Mouse (Mus musculus) liver, embryonic 13.5 days (tissue): ENCODE measurements around the gene Gm11562. TPM values are rescaled to one million over a fixed set of nuclear protein-coding genes. Genes with fewer than 3 reads are reported as not detected.
"Not testable (repeated sequence)": the region's sequence is repeated elsewhere in the genome, so short reads cannot be mapped to it uniquely, and the experiment has no call there.

Experiments used
- ATAC-seq: fragments of 200-750 bp; cut with Nextera tagmentation; 2 replicates; pipeline ENCODE4 v1.8.0; 2017; ENCODE audit warnings: low read depth, mild to moderate bottlenecking, moderate number of reproducible peaks, moderate library complexity
- DNase-seq: peaks from one replicate; pipeline ENCODE4 v3.0.0; 2022
- H3K27ac ChIP-seq: fragments of 300-500 bp; sonication (generic); 2 replicates; pipeline ENCODE4 v1.5.1; 2015; ENCODE audit warnings: moderate library complexity, mild to moderate bottlenecking, inconsistent platforms
- H3K27me3 ChIP-seq: fragments of 300-500 bp; sonication (generic); 2 replicates; pipeline ENCODE4 v1.6.1; 2015; ENCODE audit warnings: mild to moderate bottlenecking, inconsistent platforms
- H3K36me3 ChIP-seq: fragments of 300-500 bp; sonication (generic); 2 replicates; pipeline ENCODE4 v1.6.1; 2015; ENCODE audit warnings: mild to moderate bottlenecking, inconsistent platforms
- H3K4me1 ChIP-seq: fragments of 300-500 bp; sonication (generic); replicated peaks from 2 replicates; pipeline ENCODE4 v1.6.1; 2015; ENCODE audit warnings: inconsistent platforms
- H3K4me2 ChIP-seq: fragments of 300-500 bp; sonication (generic); 2 replicates; pipeline ENCODE4 v1.6.1; 2015; ENCODE audit warnings: inconsistent platforms, mild to moderate bottlenecking, moderate library complexity
- H3K4me3 ChIP-seq: fragments of 300-500 bp; sonication (generic); replicated peaks from 2 replicates; pipeline ENCODE4 v1.5.1; 2015; ENCODE audit warnings: mild to moderate bottlenecking, inconsistent platforms
- H3K9ac ChIP-seq: fragments of 300-500 bp; sonication (generic); 2 replicates; pipeline ENCODE4 v1.6.1; 2015; ENCODE audit warnings: mild to moderate bottlenecking, inconsistent platforms
- H3K9me3 ChIP-seq: fragments of 300-500 bp; sonication (generic); replicated peaks from 2 replicates; pipeline ENCODE4 v1.6.1; 2016; ENCODE audit warnings: inconsistent platforms
- WGBS: fragments of 180-500 bp; shearing (Covaris S2); methylation state at CpG from one replicate; pipeline ENCODE4 v1.1.7; 2015; ENCODE audit not compliant: insufficient replicate concordance; 5-methylcytosine and 5-hydroxymethylcytosine counted together
- polyA plus RNA-seq: library from polyadenylated mRNA; unstranded; fragments of >200 nt; fragmentation: Nextera tagmentation; extraction: Ambion mirVana; gene quantifications from 2 replicates; pipeline ENCODE4 v1.2.1, GENCODE M21; 2015

The Gm11562 gene
- polyA plus RNA-seq, result not detected in 2 replicates

DNA sequence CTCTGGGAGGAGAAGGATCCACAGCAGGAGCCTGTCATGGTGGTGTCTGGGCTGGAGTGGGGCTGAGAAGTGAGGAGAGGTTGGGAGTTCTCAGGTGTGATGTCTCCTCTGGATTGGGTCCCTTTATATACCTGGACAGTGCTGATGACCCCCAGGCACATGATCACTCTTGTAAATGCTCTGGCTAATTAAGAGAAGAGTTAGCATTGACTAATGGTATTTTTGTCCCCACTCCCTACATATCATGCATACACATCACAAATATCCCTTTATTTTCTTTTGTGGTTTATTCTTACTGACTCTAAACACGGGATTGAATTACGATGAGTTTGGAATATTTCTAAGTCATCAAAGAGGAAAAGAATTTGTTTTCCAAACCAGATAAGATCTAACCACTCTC lies at the start of gene Gm11562:
Gm11562 (minus strand) TSS at position 101 of the 400 bp plus-strand sequence.
- ATAC-seq (no peak), DNase-seq (no peak)
- Histone ChIP-seq H3K9me3 (no peaks in the 10 kb centered on the region), H3K27me3 (no peaks in the 10 kb centered on the region), H3K27ac (no peak within 1 kb of the TSS), H3K4me1 (no peaks in the 10 kb centered on the region), H3K4me2 (no peak within 1 kb of the TSS), H3K9ac (no peak within 1 kb of the TSS), H3K36me3 (no peaks in the 10 kb centered on the region), H3K4me3 (no peak within 1 kb of the TSS)
- 57% methylated on average over 2 of the region's 2 CpGs for WGBS

DNA sequence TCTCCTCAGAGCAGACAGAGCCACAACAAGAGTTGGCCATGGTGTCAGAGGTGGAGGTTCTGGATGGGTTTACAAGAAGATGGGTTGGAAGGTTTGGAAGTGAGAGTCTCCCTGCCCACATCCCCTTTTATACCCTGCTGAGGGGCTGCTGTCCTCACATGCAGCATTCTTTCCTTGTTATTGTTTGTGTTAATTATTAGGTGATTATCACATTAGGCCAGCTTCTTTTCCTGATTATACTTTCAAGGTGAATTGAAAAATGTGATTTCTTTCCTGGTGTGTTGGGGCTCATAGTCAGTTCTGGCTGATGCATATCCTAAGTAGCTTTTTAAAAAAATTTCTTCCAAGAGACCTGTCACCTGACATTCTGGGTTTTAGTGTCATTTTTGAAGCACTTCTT lies 45.6 kb upstream of the Gm11562 start, which contains the start of gene Krtap4-6:
Krtap4-6 (minus strand) TSS at position 101 of the 400 bp plus-strand sequence.
- ATAC-seq, result no peak
- no peaks in the 10 kb centered on the region for H3K9me3 ChIP-seq
- no peak within 1 kb of the TSS for H3K4me2 ChIP-seq
- no peak within 1 kb of the TSS for H3K27ac ChIP-seq
- no peaks in the 10 kb centered on the region for H3K27me3 ChIP-seq
- no peaks in the 10 kb centered on the region for H3K36me3 ChIP-seq
- H3K9ac ChIP-seq, result no peak within 1 kb of the TSS
- no peaks in the 10 kb centered on the region for H3K4me1 ChIP-seq
- no peak within 1 kb of the TSS for H3K4me3 ChIP-seq
- DNase-seq, result no peak

- Histone ChIP-seq H3K4me2 (no peak overlapping the region), H3K4me1 (no peaks in the 10 kb centered on the region), H3K27me3 (no peaks in the 10 kb centered on the region), H3K27ac (no peak overlapping the region), H3K9ac (no peak overlapping the region), H3K4me3 (no peak overlapping the region), H3K36me3 (no peaks in the 10 kb centered on the region), H3K9me3 (no peaks in the 10 kb centered on the region)
- DNase-seq, result no peak
- no peak for ATAC-seq
- 63% methylated on average over 10 of the region's 10 CpGs for WGBS
Observed at GRCm38 (mm10) chr11:99662802-99663201, 42.6 kb upstream of the Gm11562 start.

GRCm38 (mm10) chr11:99659256-99659655 lies 39.0 kb upstream of the Gm11562 start:
- no peak overlapping the region for H3K9ac ChIP-seq
- no peaks in the 10 kb centered on the region for H3K9me3 ChIP-seq

DNA sequence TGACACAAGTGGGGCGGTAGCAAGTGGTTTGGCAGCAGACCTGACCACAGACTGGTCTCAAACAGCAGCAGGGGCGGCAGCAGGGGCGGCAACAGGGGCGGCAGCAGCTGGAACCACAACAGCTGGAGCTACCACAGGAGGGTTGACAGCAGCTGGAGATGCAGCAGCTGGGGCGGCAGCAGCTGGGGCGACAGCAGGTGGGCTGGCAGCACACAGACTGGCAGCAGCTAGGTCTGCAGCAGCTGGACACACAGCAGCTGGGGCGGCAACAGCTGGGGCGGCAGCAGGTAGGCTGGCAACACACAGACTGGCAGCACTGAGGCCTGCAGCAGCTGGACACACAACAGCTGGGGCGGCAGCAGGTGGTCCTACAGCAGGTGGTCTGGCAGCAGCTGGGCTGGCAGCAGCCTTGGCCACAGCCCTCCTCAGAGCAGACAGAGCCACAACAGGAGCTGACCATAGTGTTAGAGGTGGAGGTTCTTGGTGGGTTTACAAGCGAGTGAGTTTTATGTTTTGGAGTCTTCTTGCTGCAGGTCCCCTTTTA lies 38.3 kb upstream of the Gm11562 start, which contains the start of gene Gm11563:
Gm11563 (minus strand) TSS at position 494 of the 544 bp plus-strand sequence.
- H3K4me1 ChIP-seq, H3K4me3 ChIP-seq, H3K36me3 ChIP-seq, H3K9ac ChIP-seq, H3K27me3 ChIP-seq, H3K27ac ChIP-seq, ATAC-seq, H3K4me2 ChIP-seq, H3K9me3 ChIP-seq, DNase-seq: not testable (repeated sequence)
- WGBS, result 48% methylated on average over 10 of the region's 10 CpGs

More at GRCm38 (mm10) chr11:99659256-99659655, 39.0 kb upstream of the Gm11562 start:
- Histone ChIP-seq H3K4me1 (no peaks in the 10 kb centered on the region), H3K27me3 (no peaks in the 10 kb centered on the region), H3K27ac (no peak overlapping the region), H3K36me3 (no peaks in the 10 kb centered on the region), H3K4me2 (no peak overlapping the region), H3K4me3 (no peak overlapping the region)
- ATAC-seq (no peak), DNase-seq (no peak)
- 76% methylated on average over 4 of the region's 4 CpGs for WGBS

DNA sequence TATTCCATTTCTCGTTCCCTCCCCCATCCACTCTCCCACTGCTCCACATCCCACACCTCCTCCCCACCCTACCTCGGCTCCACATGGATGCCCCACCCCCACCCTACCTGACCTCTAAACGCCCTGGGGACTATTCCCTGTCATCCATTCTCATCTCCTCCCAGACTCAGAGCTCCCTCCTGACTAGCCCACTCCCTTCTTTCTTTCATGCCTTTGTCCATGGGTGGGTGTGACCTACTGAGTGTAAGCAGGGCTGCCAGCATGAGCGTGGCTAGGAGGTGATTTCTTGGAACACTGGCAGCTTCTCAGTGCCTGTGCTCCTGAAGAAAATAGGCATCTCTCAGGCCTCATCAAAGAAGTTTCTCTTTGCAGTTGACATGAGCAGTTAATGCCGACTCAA lies 36.8 kb upstream of the Gm11562 start:
- DNase-seq, result no peak
- Histone ChIP-seq H3K36me3 (no peaks in the 10 kb centered on the region), H3K27me3 (no peaks in the 10 kb centered on the region), H3K9ac (no peak overlapping the region), H3K4me2 (no peak overlapping the region), H3K9me3 (no peaks in the 10 kb centered on the region), H3K4me3 (no peak overlapping the region), H3K4me1 (no peaks in the 10 kb centered on the region), H3K27ac (no peak overlapping the region)
- 46% methylated on average over 5 of the region's 5 CpGs for WGBS
- ATAC-seq, result no peak

- Histone ChIP-seq H3K36me3 (no peaks in the 10 kb centered on the region), H3K4me2 (no peak within 1 kb of the TSS), H3K4me1 (no peaks in the 10 kb centered on the region), H3K27me3 (no peaks in the 10 kb centered on the region), H3K4me3 (no peak within 1 kb of the TSS), H3K27ac (no peak within 1 kb of the TSS), H3K9ac (no peak within 1 kb of the TSS), H3K9me3 (no peaks in the 10 kb centered on the region)
- WGBS, result 48% methylated on average over 2 of the region's 2 CpGs
- no peak for ATAC-seq
- no peak for DNase-seq
Observed at GRCm38 (mm10) chr11:99650136-99650535, 29.9 kb upstream of the Gm11562 start, which contains the start of gene Gm11555. Gm11555 (minus strand) TSS chr11:99650236.

- H3K9ac ChIP-seq, result no peak overlapping the region
- H3K9me3 ChIP-seq, result no peaks in the 10 kb centered on the region
- no peaks in the 10 kb centered on the region for H3K36me3 ChIP-seq
- ATAC-seq, result no peak
- no peak for DNase-seq
- H3K4me3 ChIP-seq, result no peak overlapping the region
- no peaks in the 10 kb centered on the region for H3K4me1 ChIP-seq
- H3K27ac ChIP-seq, result no peak overlapping the region
- no peak overlapping the region for H3K4me2 ChIP-seq
- WGBS, result 79% methylated on average over 15 of the region's 15 CpGs
- no peaks in the 10 kb centered on the region for H3K27me3 ChIP-seq
Observed at GRCm38 (mm10) chr11:99646444-99646843, 26.2 kb upstream of the Gm11562 start.

GRCm38 (mm10) chr11:99644351-99644750 lies 24.1 kb upstream of the Gm11562 start:
- H3K27ac ChIP-seq, result no peak overlapping the region
- no peak overlapping the region for H3K4me3 ChIP-seq
- H3K4me2 ChIP-seq, result no peak overlapping the region
- H3K27me3 ChIP-seq, result no peaks in the 10 kb centered on the region
- H3K36me3 ChIP-seq, result no peaks in the 10 kb centered on the region
- H3K9ac ChIP-seq, result no peak overlapping the region
- 49% methylated on average over 3 of the region's 3 CpGs for WGBS
- H3K9me3 ChIP-seq, result no peaks in the 10 kb centered on the region
- ATAC-seq (no peak), DNase-seq (no peak)
- H3K4me1 ChIP-seq, result no peaks in the 10 kb centered on the region

DNA sequence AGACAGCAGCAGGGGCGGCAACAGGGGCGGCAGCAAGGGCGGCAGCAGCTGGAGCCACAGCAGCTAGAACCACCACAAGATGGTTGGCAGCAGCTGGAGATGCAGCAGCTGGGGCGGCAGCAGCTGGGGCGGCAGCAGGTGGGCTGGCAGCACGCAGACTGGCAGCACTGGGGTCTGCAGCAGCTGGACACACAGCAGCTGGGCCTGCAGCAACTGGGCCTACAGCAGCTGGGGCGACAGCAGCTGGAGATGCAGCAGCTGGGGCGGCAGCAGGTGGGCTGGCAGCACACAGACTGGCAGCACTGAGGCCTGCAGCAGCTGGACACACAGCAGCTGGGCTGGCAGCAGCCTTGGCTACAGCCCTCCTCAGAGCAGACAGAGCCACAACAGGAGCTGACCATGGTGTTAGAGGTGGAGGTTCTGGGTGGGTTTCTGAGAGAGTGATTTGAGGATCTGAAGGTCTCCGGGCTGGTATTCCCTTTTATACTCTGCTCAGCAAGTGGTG lies 23.5 kb upstream of the Gm11562 start, which contains the start of gene Krtap4-7:
Krtap4-7 (minus strand) TSS at position 455 of the 505 bp plus-strand sequence.
- not testable (repeated sequence) for ATAC-seq, H3K27me3 ChIP-seq, H3K4me2 ChIP-seq, H3K9ac ChIP-seq, H3K27ac ChIP-seq, H3K36me3 ChIP-seq, H3K4me1 ChIP-seq, H3K9me3 ChIP-seq, H3K4me3 ChIP-seq, DNase-seq
- WGBS, result 61% methylated on average over 9 of the region's 9 CpGs

DNA sequence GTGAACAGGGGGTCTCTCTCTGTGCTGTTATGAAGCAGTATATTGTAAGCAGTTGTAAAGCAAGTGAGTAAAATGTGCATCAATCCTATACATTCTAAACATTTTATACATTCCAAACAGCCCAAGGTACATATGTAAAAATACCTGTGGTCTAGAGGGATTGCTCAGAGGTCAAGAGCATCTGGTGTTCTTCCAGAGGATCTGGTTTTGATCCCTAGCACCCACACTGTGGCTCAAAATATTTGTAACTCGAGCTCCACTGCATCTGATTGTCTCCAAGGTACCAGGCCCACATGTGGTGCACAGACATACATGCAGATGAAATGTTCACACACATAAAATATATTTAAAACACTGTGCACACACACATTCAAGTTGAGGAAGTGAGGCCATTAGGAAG lies 20.7 kb upstream of the Gm11562 start:
- WGBS, result 0% methylated on average over 1 of the region's 1 CpGs
- ATAC-seq, result no peak
- no peaks in the 10 kb centered on the region for H3K9me3 ChIP-seq
- H3K9ac ChIP-seq, result no peak overlapping the region
- H3K4me2 ChIP-seq, result no peak overlapping the region
- H3K27me3 ChIP-seq, result no peaks in the 10 kb centered on the region
- no peaks in the 10 kb centered on the region for H3K4me1 ChIP-seq
- DNase-seq, result no peak
- H3K4me3 ChIP-seq, result no peak overlapping the region
- no peaks in the 10 kb centered on the region for H3K36me3 ChIP-seq
- no peak overlapping the region for H3K27ac ChIP-seq

- WGBS, result 61% methylated on average over 1 of the region's 1 CpGs
- H3K9ac ChIP-seq, result no peak overlapping the region
- H3K4me3 ChIP-seq, result no peak overlapping the region
- H3K4me2 ChIP-seq, result no peak overlapping the region
- DNase-seq, result no peak
- no peaks in the 10 kb centered on the region for H3K9me3 ChIP-seq
- no peaks in the 10 kb centered on the region for H3K4me1 ChIP-seq
- H3K27me3 ChIP-seq, result no peaks in the 10 kb centered on the region
- H3K36me3 ChIP-seq, result no peaks in the 10 kb centered on the region
- no peak for ATAC-seq
- no peak overlapping the region for H3K27ac ChIP-seq
Observed at GRCm38 (mm10) chr11:99637086-99637485, 16.9 kb upstream of the Gm11562 start.
